Mouse (Mus musculus) embryo, embryonic 10.5 days (tissue): ENCODE measurements around the gene Dennd6a.
A peak's percentile ranks its signal among the peaks of the same experiment; 100 is the strongest.
"Not testable (repeated sequence)": the region's sequence is repeated elsewhere in the genome, so short reads cannot be mapped to it uniquely, and the experiment has no call there.

Experiments used
- DNase-seq: peaks from one replicate; pipeline ENCODE4 v3.0.0-alpha.2; 2015; ENCODE audit warnings: low spot score

Dennd6a gene

DNA sequence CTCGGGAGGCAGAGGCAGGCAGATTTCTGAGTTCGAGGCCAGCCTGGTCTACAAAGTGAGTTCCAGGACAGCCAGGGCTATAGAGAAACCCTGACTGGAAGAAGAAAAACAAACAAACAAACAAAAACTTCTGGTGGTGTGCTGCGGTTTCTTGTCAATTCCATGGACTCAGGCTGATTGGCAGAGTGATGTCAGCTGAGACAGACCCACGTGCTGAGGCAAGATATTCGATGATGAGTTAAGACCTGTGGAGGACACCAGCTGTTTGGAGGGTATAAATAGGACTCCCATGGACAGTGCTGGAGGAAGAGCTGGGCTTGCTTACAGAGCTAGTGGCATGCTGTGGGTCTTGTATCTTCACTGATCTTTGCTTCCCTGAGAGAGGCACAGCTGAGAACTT, at the start of gene Dennd6a:
Dennd6a (plus strand) TSS at position 301 of the 400 bp plus-strand sequence.
- not testable (repeated sequence) for DNase-seq

DNA sequence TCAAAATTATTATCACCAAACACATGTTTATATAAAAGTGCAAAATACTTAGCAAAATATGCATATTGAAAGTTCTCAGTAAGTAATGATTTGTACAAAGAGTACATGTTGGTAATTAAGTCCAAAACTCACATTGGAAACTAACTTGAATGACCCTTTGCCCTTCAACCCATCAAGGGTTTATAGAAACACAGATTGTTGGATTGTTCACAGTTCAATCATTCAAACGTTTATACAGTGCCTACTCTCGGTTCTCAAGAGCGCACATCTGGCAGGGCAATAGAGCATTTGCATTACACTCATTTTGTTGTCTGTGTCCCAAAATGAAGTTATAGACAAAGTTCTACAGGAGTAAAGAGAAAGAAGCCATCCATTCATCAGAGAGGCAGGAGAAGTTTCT, 47.7 kb upstream of the Dennd6a start:
- no peak for DNase-seq

DNA sequence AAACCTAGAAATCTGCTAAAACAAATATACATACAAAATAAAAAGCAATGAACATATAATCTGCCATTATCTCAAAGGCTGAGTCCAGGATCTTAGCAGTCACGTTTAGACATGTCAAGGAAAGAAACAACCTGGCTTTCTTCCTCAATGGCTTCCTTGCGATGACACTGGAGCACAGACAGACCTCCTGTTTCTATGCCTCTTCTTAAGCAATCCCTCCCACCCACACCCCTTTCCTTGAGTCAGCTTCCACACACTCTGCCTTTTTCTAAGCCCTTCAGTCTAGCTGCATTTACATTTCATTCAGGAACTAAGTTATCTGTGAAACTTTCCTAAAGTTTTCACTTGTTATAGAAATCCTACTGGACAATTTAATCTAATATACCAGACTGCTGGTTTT, 45.4 kb upstream of the Dennd6a start:
- no peak for DNase-seq

DNA sequence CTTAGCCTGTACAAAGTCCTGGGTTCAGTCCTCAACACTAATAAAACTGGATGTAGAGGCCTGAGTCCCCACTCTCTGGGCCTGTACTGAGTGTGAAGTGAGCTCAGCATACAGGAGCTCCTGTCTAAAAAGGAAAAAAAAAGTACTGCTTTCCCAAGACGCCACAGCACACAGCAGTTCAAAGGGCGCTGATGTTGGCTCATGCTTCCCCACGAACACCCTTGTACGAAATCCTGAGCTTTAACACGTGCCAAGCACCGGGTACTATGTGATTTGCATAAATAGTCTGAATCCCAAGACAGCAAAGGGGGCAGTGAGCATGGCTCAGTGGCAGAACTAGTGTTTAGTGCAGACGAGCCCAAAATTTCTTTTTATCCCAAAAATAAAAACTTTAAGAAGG, 43.3 kb upstream of the Dennd6a start:
- DNase-seq = no peak

DNA sequence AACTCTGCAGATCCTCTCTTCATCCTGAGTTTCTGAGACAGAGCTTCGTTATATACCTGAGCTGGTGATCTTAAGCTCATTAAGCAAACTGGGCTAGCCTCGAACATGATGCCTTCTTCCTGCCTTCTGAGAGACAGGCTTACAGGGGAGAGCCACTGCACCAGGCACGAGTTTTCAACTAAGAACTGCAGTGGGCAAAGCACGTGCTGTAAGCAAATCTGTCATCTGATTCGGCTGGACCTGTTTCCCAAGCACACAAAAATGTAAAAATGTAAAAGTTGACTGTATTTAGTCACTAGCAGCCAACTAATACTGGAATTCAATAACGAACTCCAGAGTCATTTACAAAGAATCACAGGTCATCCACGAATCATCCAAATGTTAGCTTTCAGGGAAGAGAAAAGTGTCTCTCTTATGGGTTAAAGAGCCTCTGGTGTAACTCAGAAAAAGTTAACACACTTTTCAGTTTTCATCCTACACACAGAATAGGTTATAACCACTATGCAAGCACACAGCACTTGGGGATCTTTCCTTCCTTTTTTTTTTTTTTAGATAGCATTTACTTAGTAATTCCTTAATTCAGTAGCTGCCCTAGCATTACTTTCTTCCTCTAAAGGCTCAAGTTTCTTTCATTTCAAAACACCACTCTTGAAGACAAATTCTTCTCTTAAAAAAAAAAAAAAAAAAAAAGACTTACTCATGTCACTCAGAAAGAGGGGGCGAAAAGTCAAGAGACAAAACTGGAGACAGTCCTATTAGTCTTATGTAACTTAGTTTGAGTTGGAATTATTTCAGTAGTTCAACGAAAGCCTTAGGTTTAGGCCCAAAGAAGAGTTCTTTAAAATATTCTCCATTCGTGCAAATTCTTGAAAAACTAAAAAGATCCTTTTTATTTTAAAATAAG, 42.0 kb upstream of the Dennd6a start:
- no peak for DNase-seq

DNA sequence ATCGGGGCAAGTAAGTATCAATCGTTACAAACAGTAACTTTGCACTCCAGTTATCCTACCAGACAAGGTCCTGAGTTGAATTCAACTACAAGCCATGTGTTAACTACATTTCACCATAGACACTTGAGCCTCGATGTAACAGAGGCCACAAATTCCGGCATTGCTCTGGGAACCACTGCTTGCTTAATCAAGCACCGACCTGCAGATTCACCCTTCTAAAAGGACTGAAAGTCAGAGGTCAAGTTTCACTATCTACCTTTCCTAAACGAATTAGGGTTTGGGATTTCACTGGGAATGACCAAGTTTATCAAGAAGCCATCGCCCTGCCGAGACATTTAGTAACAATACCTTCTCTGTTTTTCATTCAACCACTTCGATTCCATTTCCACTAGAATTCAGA, 40.9 kb upstream of the Dennd6a start:
- no peak for DNase-seq

DNA sequence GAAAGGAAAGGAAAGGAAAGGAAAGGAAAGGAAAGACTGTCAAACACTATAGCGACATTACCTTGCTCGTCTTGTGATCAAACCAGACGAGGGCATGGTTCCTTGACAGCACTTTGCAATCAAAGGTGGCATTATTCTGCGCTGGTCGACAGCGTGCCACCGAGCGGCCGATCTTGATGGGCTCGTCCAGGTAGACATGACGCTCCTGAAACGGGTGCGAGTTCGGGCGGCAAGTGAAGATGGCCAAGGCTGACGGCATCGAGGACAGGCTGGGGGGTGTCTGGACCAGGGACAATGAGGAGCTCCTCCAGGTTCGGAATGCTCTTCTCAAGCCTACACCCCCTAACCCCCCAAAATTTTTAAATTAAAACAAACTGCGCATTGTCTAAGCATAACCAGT, 40.4 kb upstream of the Dennd6a start:
- no peak for DNase-seq

GRCm38 (mm10) chr14:26533821-26534756, 39.6 kb upstream of the Dennd6a start:
- DNase-seq = peak; percentile 66

- peak; percentile 100 for DNase-seq
Measured at GRCm38 (mm10) chr14:26534757-26535479, 38.7 kb upstream of the Dennd6a start, which contains the start of gene Slmap. Gene Slmap, minus strand, starts transcription at chr14:26534931.

DNA sequence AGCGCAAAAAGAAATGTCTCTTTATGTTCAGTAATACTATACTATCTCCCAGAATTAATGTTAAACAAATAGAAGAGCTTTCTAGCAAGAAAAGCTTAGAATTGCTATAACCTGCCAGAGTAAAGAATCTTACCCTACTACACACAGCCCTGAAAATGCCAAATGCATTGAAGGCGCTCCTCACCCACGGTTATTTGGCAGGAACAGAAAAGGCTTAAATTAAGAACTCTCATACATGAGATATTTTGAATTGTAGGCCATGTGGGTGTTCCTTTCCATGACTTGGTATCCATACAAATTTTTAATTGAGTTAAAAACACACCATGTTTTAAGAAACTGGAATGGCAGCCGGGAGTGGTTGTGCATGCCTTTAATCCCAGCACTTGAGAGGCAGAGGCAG, 34.4 kb upstream of the Dennd6a start:
- no peak for DNase-seq

DNA sequence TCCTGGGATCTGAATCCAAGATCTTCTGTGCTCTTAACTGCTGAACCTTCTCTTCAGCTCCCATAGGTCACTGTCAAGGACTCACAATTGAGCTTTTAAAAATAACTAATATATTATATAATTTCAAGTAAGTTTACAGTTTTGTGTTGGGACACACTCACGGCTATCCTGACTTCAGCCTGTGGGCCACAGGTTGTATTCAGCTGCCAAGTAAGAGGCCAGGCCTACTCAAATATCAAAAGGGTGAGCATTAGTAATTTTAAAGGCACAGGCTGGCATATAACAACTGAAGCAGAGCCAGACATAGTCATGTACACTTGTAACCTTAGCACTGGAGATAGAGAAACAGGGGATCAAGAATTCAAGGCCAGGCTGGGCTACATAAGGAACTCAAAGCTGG, 33.1 kb upstream of the Dennd6a start:
- DNase-seq = no peak

DNA sequence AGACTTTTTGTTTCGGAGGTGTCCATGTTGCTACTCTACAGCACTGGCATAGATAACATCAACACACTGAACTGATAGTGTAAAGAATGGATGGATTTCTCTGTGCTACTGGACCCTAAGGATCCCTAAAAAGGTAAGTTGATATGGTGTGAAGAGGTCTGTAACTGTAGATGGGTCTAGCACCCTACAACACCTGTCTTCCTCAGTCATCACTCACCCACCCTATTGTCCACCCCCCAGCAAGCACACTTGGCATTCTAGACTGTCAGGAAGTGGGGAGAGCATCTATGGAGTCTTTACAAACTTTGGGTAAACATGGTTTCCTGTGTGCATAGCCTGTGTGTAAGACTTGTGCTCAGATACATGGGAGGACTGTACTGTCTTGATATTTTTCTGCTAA, 31.5 kb upstream of the Dennd6a start:
- no peak for DNase-seq

GRCm38 (mm10) chr14:26547516-26548488, 25.9 kb upstream of the Dennd6a start:
- no peak for DNase-seq

DNA sequence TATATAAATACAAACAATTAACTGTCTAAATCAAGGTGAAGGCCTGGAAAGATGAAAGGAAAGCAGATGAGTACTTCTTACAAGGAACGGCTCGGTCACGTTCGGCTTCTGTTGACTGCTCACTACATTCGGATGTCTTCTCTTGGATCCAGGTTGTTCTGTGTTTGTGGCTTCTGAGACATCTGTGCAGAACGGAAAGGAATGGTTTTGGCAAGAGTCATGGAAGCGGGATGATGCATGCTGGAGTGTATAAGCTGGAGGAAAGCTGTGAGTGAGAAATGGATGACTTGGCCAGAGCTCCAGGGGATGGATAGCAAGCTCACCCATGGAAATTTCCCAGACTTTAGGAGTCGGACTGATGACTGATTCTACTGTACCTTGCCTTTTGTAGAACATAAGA, 22.9 kb upstream of the Dennd6a start:
- DNase-seq = no peak

DNA sequence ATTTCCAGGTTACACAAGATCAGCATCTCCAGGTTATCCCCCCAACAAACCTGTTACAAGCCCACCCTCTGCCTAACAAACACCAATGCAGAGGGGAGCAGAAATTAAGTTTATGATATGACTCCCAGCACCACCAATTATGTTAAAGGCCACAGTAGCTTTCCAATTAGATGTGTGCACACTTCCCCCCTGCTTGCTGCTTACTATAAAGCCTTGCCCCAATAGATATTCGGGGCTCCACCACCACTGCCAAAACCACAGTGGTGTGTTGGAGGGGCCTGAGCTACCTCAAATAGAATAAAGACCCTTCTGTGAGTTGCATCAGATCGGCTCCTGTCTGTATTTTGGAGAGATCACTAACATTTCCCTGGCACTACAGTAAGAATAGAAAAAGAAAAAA, 21.2 kb upstream of the Dennd6a start:
- DNase-seq = no peak

DNA sequence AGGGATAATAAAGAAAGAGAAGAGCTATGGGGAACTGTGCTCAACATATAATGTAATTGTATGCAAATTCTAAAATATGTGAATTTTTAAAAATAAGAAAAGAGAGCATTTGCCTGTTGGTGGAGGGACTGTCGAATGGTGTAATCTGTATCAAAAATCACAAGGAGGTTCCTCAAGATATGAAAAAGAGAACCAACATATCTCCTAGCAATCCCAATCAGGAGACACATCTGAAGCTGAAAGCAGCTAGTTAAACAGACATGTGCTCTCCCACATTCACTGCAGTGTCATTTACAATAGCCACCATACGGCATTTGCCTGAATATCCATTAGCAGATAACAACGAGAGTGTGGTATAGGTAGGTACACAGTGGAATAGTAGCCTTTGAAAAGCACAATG, 20.8 kb upstream of the Dennd6a start:
- no peak for DNase-seq

DNA sequence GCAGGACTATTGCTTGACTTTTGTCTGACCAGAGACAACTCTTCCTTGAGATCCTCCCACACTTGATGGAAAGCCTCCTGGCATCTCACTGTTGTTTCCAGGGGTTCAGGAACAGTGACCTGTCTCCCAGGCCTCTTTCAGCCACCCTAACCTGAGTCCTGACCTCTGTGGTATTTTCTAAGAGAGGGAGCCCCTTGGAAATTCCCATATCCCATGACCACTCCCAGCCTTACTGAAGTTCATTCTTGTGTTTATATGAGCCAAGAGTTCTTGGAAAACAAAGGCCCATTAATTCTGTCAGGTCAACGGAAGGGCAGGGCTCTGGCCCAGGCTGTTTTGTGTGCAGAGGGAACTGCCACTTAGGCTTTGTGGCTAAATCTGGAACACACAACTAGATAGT, 16.1 kb upstream of the Dennd6a start:
- peak; percentile 46 for DNase-seq

DNA sequence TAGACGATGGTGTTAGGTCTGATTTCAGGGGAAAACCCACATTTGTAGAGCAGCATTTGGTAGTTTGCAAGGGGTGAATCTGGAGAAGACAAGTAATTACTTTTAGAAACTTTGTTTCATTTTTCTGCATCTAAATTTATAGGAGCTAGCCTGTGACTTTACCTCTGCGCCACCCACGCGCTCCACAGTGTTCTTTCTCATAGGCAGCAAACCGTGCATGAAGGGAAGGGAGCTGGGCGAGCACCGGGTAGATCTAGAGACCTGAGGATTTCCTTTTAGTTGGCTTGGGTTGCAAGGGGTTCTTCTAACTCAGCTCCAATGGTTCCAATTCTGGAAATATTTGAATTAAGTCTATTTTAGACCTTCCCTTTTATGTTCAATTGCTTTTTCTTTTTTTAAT, 15.1 kb upstream of the Dennd6a start:
- DNase-seq = no peak

- no peak for DNase-seq
Measured at GRCm38 (mm10) chr14:26562247-26562646, 11.4 kb upstream of the Dennd6a start.

DNA sequence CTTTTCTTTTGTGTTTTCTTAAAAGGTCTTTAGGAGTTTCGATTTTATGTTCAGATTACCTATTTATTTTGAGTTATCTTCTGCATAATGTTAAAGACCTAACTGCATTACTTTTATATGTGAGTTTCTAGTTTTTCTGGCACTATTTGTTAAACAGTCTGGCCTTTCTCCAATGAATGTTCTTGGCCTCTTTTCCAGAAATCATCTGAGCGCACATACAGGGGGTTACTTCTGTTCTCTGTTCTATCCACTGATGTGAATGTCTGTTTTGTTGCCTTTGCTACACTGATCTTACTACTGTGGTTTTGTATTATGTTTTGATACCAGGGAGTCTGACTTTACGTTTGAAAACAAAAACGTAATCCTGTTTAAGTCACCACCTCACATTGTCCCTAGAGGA, 3.8 kb upstream of the Dennd6a start:
- no peak for DNase-seq
